Mouse (Mus musculus): Measurements from ENCODE around the gene Serpinb6d.

The Serpinb6d gene

GRCm38 (mm10) chr13:33661105-33661504, at the start of gene Serpinb6d:
Serpinb6d (plus strand) TSS chr13:33661405.
- in situ Hi-C loops (cut with MboI; ENCODE audit: unreplicated experiment in 2 of 2) = no loop called here

GRCm38 (mm10) chr13:33622921-33623320, 38.3 kb upstream of the Serpinb6d start:
- in situ Hi-C loops (cut with MboI; ENCODE audit: unreplicated experiment in 2 of 2) = no loop called here

- in situ Hi-C loops (cut with MboI; ENCODE audit: unreplicated experiment in 2 of 2) = no loop called here
Observed at GRCm38 (mm10) chr13:33642540-33642939, 18.7 kb upstream of the Serpinb6d start.

GRCm38 (mm10) chr13:33662550-33662949, 1.3 kb downstream of the Serpinb6d start:
- in situ Hi-C loops (cut with MboI; ENCODE audit: unreplicated experiment in 2 of 2) = no loop called here

GRCm38 (mm10) chr13:33720296-33720695, 59.1 kb downstream of the Serpinb6d start:
- in situ Hi-C loops (cut with MboI; ENCODE audit: unreplicated experiment in 2 of 2) = no loop called here

Measured in v-Abl transformed pro-B cells (cell line).